ENCODE assay signal across 37 mouse cellular contexts in genomic region chr9:70078034-70078433, GRCm38 (mm10). TPM values are rescaled to one million over a fixed set of nuclear protein-coding genes. Genes with fewer than 3 reads are reported as not detected.
DNase-seq lines count a peak whose midpoint lies in the region; ATAC-seq and TF ChIP-seq lines count a peak whose summit lies in the region.
"Had no signal": no experiment of that assay in that cellular context is flagged by ENCODE, and none has a peak within 500 bp of the region (broad histone marks: within the 10 kb centered on the region; RNA-seq: fewer than 3 reads in every experiment).

No protein-coding gene starts in this region.

- no peaks in the 10 kb centered on the region for H3K9me3 ChIP-seq in MEL (replicated peaks; ENCODE audit: insufficient read depth, low read length)
- no peaks in the 10 kb centered on the region for H3K9me3 ChIP-seq in liver, embryonic 16.5 days (replicated peaks; ENCODE audit: control insufficient read depth, low read length)
- H3K9me3 ChIP-seq in stomach, embryonic 15.5 days = no peaks in the 10 kb centered on the region
- H3K9me3 ChIP-seq: embryonic facial prominence, embryonic 13.5 days; heart, embryonic 12.5 days; hindbrain, embryonic 15.5 days; kidney, embryonic 15.5 days; limb, embryonic 13.5 days; midbrain, embryonic 10.5 days; midbrain, embryonic 15.5 days had no signal

- no peak overlapping the region for H3K4me3 ChIP-seq in MEL (ENCODE audit: control insufficient read depth in 1 of 2, insufficient read depth in 1 of 2, low read depth in 2 of 2, low read length in 2 of 2)
- H3K4me3 ChIP-seq in liver, embryonic 16.5 days (ENCODE audit: low read depth, low read length) = no peak overlapping the region
- H3K4me3 ChIP-seq in stomach, embryonic 15.5 days (replicated peaks) = no peak overlapping the region
- H3K4me3 ChIP-seq: embryonic facial prominence, embryonic 13.5 days; heart, adult 2 months; heart, embryonic 12.5 days; hindbrain, embryonic 15.5 days; kidney, embryonic 15.5 days; layer of hippocampus, adult 2 months; left cerebral cortex, adult 2 months; limb, embryonic 13.5 days; midbrain, embryonic 10.5 days; midbrain, embryonic 15.5 days had no signal

- no peaks in the 10 kb centered on the region for H3K4me1 ChIP-seq in MEL (ENCODE audit: control insufficient read depth in 1 of 2, insufficient read depth in 2 of 2, low read length in 2 of 2)
- H3K4me1 ChIP-seq in liver, embryonic 16.5 days (ENCODE audit: control insufficient read depth, low read depth, low read length) = peaks cover 4% of the 10 kb centered on the region
- no peaks in the 10 kb centered on the region for H3K4me1 ChIP-seq in stomach, embryonic 15.5 days
- H3K4me1 ChIP-seq: embryonic facial prominence, embryonic 13.5 days; heart, embryonic 12.5 days; hindbrain, embryonic 15.5 days; midbrain, embryonic 10.5 days; midbrain, embryonic 15.5 days had no signal

- DNase-seq in testis, postnatal 14 days (ENCODE audit: low spot score) = peak; percentile 22
- no peak for DNase-seq in testis, postnatal 10 days (ENCODE audit: low spot score)
- DNase-seq in MEL (ENCODE audit: low read depth, low spot score) = peak; percentile 8
- no peak for DNase-seq in ovary, postnatal 36 days (ENCODE audit: low spot score)
- DNase-seq in yolk sac, embryonic 10.5 days (ENCODE audit: low spot score) = no peak
- no peak for DNase-seq in thymus, postnatal 10 days (ENCODE audit: low spot score in 2 of 2)
- DNase-seq: adrenal gland, postnatal 10 days; B cell, adult 2 months; cerebellum, adult 9-10 months; forebrain, postnatal 0 days; heart, adult 2 months; kidney, adult 18-20 months; kidney, postnatal 36 days; lung, adult 18-20 months; lung, postnatal 10 days; right cerebral cortex, adult 18-20 months; thymus, adult 2 months had no signal

- no peak for TF ChIP-seq POLR2A in MEL (IDR thresholded peaks at IDR 0.05; ENCODE audit: control insufficient read depth in 1 of 2, insufficient read depth in 1 of 2, low read depth in 1 of 2, low read length in 2 of 2, poor library complexity in 1 of 2)

- ATAC-seq in liver, embryonic 16.5 days (ENCODE audit: low read depth) = peak; percentile 45; the same call in 1 of the 2 replicates
- ATAC-seq in stomach, embryonic 15.5 days (ENCODE audit: insufficient read depth, low FRiP score, low read depth) = no peak
- ATAC-seq: forebrain, postnatal 0 days; midbrain, embryonic 15.5 days had no signal

- TF ChIP-seq EP300 in MEL (IDR thresholded peaks at IDR 0.05; ENCODE audit: low read depth in 1 of 2, low read length in 2 of 2) = no peak

- H3K4me2 ChIP-seq in liver, embryonic 16.5 days (ENCODE audit: low read depth, low read length) = no peak overlapping the region
- H3K4me2 ChIP-seq in stomach, embryonic 15.5 days = no peak overlapping the region
- H3K4me2 ChIP-seq: embryonic facial prominence, embryonic 13.5 days; heart, embryonic 12.5 days; hindbrain, embryonic 15.5 days; kidney, embryonic 15.5 days; limb, embryonic 13.5 days; midbrain, embryonic 15.5 days had no signal

- TF ChIP-seq CTCF in MEL (IDR thresholded peaks at IDR 0.05 in 2 of 3, conservative IDR thresholded peaks at IDR 0.05 in 1 of 3; ENCODE audit: control insufficient read depth in 1 of 3, insufficient read depth in 1 of 3, low read depth in 2 of 3, low read length in 3 of 3, poor library complexity in 1 of 3, severe bottlenecking in 1 of 3) = no peak

- no peak overlapping the region for H3K27ac ChIP-seq in MEL (ENCODE audit: control insufficient read depth, low read depth, low read length)
- no peak overlapping the region for H3K27ac ChIP-seq in liver, embryonic 16.5 days (ENCODE audit: low read length)
- H3K27ac ChIP-seq in stomach, embryonic 15.5 days = peak overlapping the region; percentile 62
- H3K27ac ChIP-seq: embryonic facial prominence, embryonic 13.5 days; heart, adult 2 months; hindbrain, embryonic 15.5 days; kidney, embryonic 15.5 days; layer of hippocampus, adult 2 months; left cerebral cortex, adult 2 months; limb, embryonic 13.5 days; macrophage; midbrain, embryonic 10.5 days; midbrain, embryonic 15.5 days had no signal

- H3K27me3 ChIP-seq in MEL (ENCODE audit: control insufficient read depth in 1 of 2, insufficient read depth in 2 of 2, low read length in 2 of 2) = peaks cover 2 to 4% of the 10 kb centered on the region in 2 experiments; a peak in 1 of 4 replicates
- H3K27me3 ChIP-seq in liver, embryonic 16.5 days (ENCODE audit: control insufficient read depth, insufficient read depth, low read depth, low read length) = no peaks in the 10 kb centered on the region; the same call in 1 of the 2 replicates
- H3K27me3 ChIP-seq in stomach, embryonic 15.5 days (replicated peaks) = no peaks in the 10 kb centered on the region
- H3K27me3 ChIP-seq: embryonic facial prominence, embryonic 13.5 days; hindbrain, embryonic 15.5 days; kidney, embryonic 15.5 days; limb, embryonic 13.5 days; midbrain, embryonic 15.5 days had no signal

- H3K9ac ChIP-seq in MEL (ENCODE audit: control insufficient read depth, low read depth, low read length, poor library complexity, severe bottlenecking) = no peak overlapping the region
- H3K9ac ChIP-seq in liver, embryonic 16.5 days (ENCODE audit: low read depth, low read length) = no peak overlapping the region
- no peak overlapping the region for H3K9ac ChIP-seq in stomach, embryonic 15.5 days
- H3K9ac ChIP-seq: embryonic facial prominence, embryonic 13.5 days; forebrain, postnatal 0 days; heart, embryonic 12.5 days; hindbrain, embryonic 15.5 days; kidney, embryonic 15.5 days; limb, embryonic 13.5 days; midbrain, embryonic 15.5 days had no signal

- H3K36me3 ChIP-seq in MEL (ENCODE audit: control insufficient read depth in 1 of 2, insufficient read depth in 2 of 2, low read length in 2 of 2) = no peaks in the 10 kb centered on the region
- H3K36me3 ChIP-seq in liver, embryonic 16.5 days (ENCODE audit: control insufficient read depth, insufficient read depth) = no peaks in the 10 kb centered on the region
- no peaks in the 10 kb centered on the region for H3K36me3 ChIP-seq in stomach, embryonic 15.5 days
- H3K36me3 ChIP-seq: embryonic facial prominence, embryonic 13.5 days; heart, embryonic 12.5 days; hindbrain, embryonic 15.5 days; kidney, embryonic 15.5 days; limb, embryonic 13.5 days; midbrain, embryonic 10.5 days; midbrain, embryonic 15.5 days had no signal

- no peak for TF ChIP-seq RAD21 in MEL (IDR thresholded peaks at IDR 0.05; ENCODE audit: low read depth, low read length)

- H3K79me2 ChIP-seq in MEL (ENCODE audit: control insufficient read depth, insufficient read depth, low read length, poor library complexity) = no peaks in the 10 kb centered on the region

- WGBS in liver, embryonic 16.5 days (ENCODE audit: insufficient replicate concordance) = 53% methylated on average over 3 of the region's 3 CpGs
- 86% methylated on average over 3 of the region's 3 CpGs for WGBS in stomach, embryonic 15.5 days

TF ChIP-seq in MEL, 35 proteins besides CTCF, POLR2A, EP300 and RAD21:
- TF ChIP-seq USF2 (IDR thresholded peaks at IDR 0.05; ENCODE audit: borderline replicate concordance in 1 of 2, insufficient read depth in 1 of 2, low read depth in 1 of 2, low read length in 2 of 2) = no peak
- TF ChIP-seq MAZ (IDR thresholded peaks at IDR 0.05; ENCODE audit: low read depth, low read length) = no peak
- no peak for TF ChIP-seq KAT2A (conservative IDR thresholded peaks at IDR 0.05; ENCODE audit: low read depth, low read length)
- TF ChIP-seq BHLHE40 (IDR thresholded peaks at IDR 0.05; ENCODE audit: borderline replicate concordance, low read depth, low read length) = no peak
- TF ChIP-seq ZMIZ1 (IDR thresholded peaks at IDR 0.05; ENCODE audit: low read depth, low read length) = no peak
- no peak for TF ChIP-seq ETS1 (IDR thresholded peaks at IDR 0.05; ENCODE audit: low read depth, low read length)
- no peak for TF ChIP-seq CHD2 (IDR thresholded peaks at IDR 0.05; ENCODE audit: low read length)
- TF ChIP-seq CHD1 (IDR thresholded peaks at IDR 0.05; ENCODE audit: low read depth, low read length) = no peak
- no peak for TF ChIP-seq TAL1 (IDR thresholded peaks at IDR 0.05; ENCODE audit: low read length)
- TF ChIP-seq MYB (IDR thresholded peaks at IDR 0.05; ENCODE audit: low read depth, low read length) = no peak
- no peak for TF ChIP-seq ZC3H11A (IDR thresholded peaks at IDR 0.05; ENCODE audit: low read depth, low read length)
- no peak for TF ChIP-seq MAFK (IDR thresholded peaks at IDR 0.05; ENCODE audit: borderline replicate concordance, low read depth, low read length)

RNA-seq across cellular contexts. Expression of gene Gcnt3, which starts 40.1 kb away (rescaled TPM):
- not detected in 2 replicates for total RNA-seq in MEL (2012; rRNA removed)
- not detected for polyA plus RNA-seq in MEL (2012; ENCODE audit: insufficient read depth in 1 of 2, insufficient read length in 2 of 2, low read depth in 1 of 2, low replicate concordance in 2 of 2, missing spikeins in 1 of 2)
- 0.07 TPM in 1 of 2 replicates, not detected in the other for polyA plus RNA-seq in liver, embryonic 16.5 days (2015; fragmentation: Nextera tagmentation; extraction: Ambion mirVana)
- 12.0 and 12.6 TPM in 2 replicates for polyA plus RNA-seq in stomach, embryonic 15.5 days (2015; fragmentation: Nextera tagmentation; extraction: Ambion mirVana)
- total RNA-seq: adrenal gland, postnatal 10 days; forebrain, postnatal 0 days; gastrocnemius, adult 8-10 months; gastrocnemius, postnatal 4 days; heart, adult 2 months; hematopoietic stem cell, adult 5-6 weeks; layer of hippocampus, adult 2 months; layer of hippocampus, postnatal 14 days; left cerebral cortex, adult 2 months; left cerebral cortex, postnatal 36 days; neutrophil, adult 5-6 weeks had no signal
- polyA plus RNA-seq: forebrain, embryonic 11.5 days; forebrain, postnatal 0 days; heart, adult 2 months; heart, embryonic 12.5 days; hindbrain, embryonic 15.5 days; macrophage; midbrain, embryonic 10.5 days; midbrain, embryonic 15.5 days; neural tube, embryonic 11.5 days; thymus, adult 2 months had no signal

Comparison
In these comparisons a context has a peak if more than half of its experiments do, and no peak if none do; other contexts are left out.
1. DNase-seq: peak in testis, postnatal 14 days (single experiment) and MEL (single experiment); none in testis, postnatal 10 days (single experiment), ovary, postnatal 36 days (single experiment), yolk sac, embryonic 10.5 days (single experiment) and thymus, postnatal 10 days (0 of 2).
2. RNA of gene Gcnt3, which starts 40.1 kb away (polyA plus RNA-seq): 12.0 to 12.6 TPM in stomach, embryonic 15.5 days; 0.07 TPM in liver, embryonic 16.5 days and not detected in MEL; every median in the first group is over 10 times any median in the second.